Mouse (Mus musculus): ENCODE data around the gene Smpd4. TPM values are rescaled to one million over a fixed set of nuclear protein-coding genes. Genes with fewer than 3 reads are reported as not detected.

The Smpd4 gene
- total and polyA plus RNA-seq, 2 experiments: 3.6 to 26.9 TPM

- no peaks in the 10 kb centered on the region for H3K36me3 ChIP-seq (ENCODE audit: control insufficient read depth, insufficient read depth, low read length)
- no peak overlapping the region for H3K9ac ChIP-seq (ENCODE audit: low read depth, low read length)
- no peaks in the 10 kb centered on the region for H3K27me3 ChIP-seq (ENCODE audit: control insufficient read depth, insufficient read depth, low read length)
- TF ChIP-seq CTCF (IDR thresholded peaks at IDR 0.05; ENCODE audit: low read depth, low read length) (no peak), POLR2A (IDR thresholded peaks at IDR 0.05; ENCODE audit: extremely low read depth, insufficient read depth, low read length) (no peak)
- WGBS: 81% methylated on average over 5 of the region's 5 CpGs
- no peak overlapping the region for H3K4me3 ChIP-seq (ENCODE audit: insufficient read depth, low read depth, low read length)
- peaks cover 3% of the 10 kb centered on the region; the same call in 1 of the 2 replicates for H3K79me2 ChIP-seq (ENCODE audit: control insufficient read depth, insufficient read depth, low read length)
- H3K27ac ChIP-seq (replicated peaks; ENCODE audit: insufficient read depth, low read depth, low read length): no peak overlapping the region
- DNase-seq (ENCODE audit: extremely low read depth, low read depth, low spot score): no peak
- no peaks in the 10 kb centered on the region for H3K4me1 ChIP-seq (ENCODE audit: control insufficient read depth, insufficient read depth, low read length)
Measured at GRCm38 (mm10) chr16:17616212-17616611, 2.9 kb upstream of the Smpd4 start.

GRCm38 (mm10) chr16:17617922-17618565, 1.1 kb upstream of the Smpd4 start:
- Histone ChIP-seq H3K79me2 (ENCODE audit: control insufficient read depth, insufficient read depth, low read length) (peaks cover 3% of the 10 kb centered on the region; the same call in 1 of the 2 replicates), H3K9ac (ENCODE audit: low read depth, low read length) (no peak overlapping the region), H3K4me1 (ENCODE audit: control insufficient read depth, insufficient read depth, low read length) (no peaks in the 10 kb centered on the region), H3K36me3 (ENCODE audit: control insufficient read depth, insufficient read depth, low read length) (no peaks in the 10 kb centered on the region; the same call in 1 of the 2 replicates), H3K27ac (replicated peaks; ENCODE audit: insufficient read depth, low read depth, low read length) (no peak overlapping the region), H3K4me3 (ENCODE audit: insufficient read depth, low read depth, low read length) (no peak overlapping the region), H3K27me3 (ENCODE audit: control insufficient read depth, insufficient read depth, low read length) (no peaks in the 10 kb centered on the region)
- WGBS: 21% methylated on average over 13 of the region's 13 CpGs
- TF ChIP-seq CTCF (IDR thresholded peaks at IDR 0.05; ENCODE audit: low read depth, low read length) (peak; percentile 81), POLR2A (IDR thresholded peaks at IDR 0.05; ENCODE audit: extremely low read depth, insufficient read depth, low read length) (no peak)
- DNase-seq (ENCODE audit: extremely low read depth, low read depth, low spot score): peak; percentile 30

GRCm38 (mm10) chr16:17621936-17622335, 2.8 kb downstream of the Smpd4 start:
- DNase-seq (ENCODE audit: extremely low read depth, low read depth, low spot score): no peak
- 100% methylated on average over 1 of the region's 1 CpGs for WGBS
- peaks cover 3% of the 10 kb centered on the region; the same call in 1 of the 2 replicates for H3K79me2 ChIP-seq (ENCODE audit: control insufficient read depth, insufficient read depth, low read length)
- no peaks in the 10 kb centered on the region for H3K27me3 ChIP-seq (ENCODE audit: control insufficient read depth, insufficient read depth, low read length)
- peaks cover 10% of the 10 kb centered on the region; the same call in 1 of the 2 replicates for H3K36me3 ChIP-seq (ENCODE audit: control insufficient read depth, insufficient read depth, low read length)
- no peak overlapping the region for H3K9ac ChIP-seq (ENCODE audit: low read depth, low read length)
- no peak overlapping the region for H3K4me3 ChIP-seq (ENCODE audit: insufficient read depth, low read depth, low read length)
- H3K4me1 ChIP-seq (ENCODE audit: control insufficient read depth, insufficient read depth, low read length): no peaks in the 10 kb centered on the region
- TF ChIP-seq CTCF (IDR thresholded peaks at IDR 0.05; ENCODE audit: low read depth, low read length) (no peak), POLR2A (IDR thresholded peaks at IDR 0.05; ENCODE audit: extremely low read depth, insufficient read depth, low read length) (no peak)
- no peak overlapping the region for H3K27ac ChIP-seq (replicated peaks; ENCODE audit: insufficient read depth, low read depth, low read length)

GRCm38 (mm10) chr16:17625488-17626268, 6.5 kb downstream of the Smpd4 start:
- Histone ChIP-seq H3K9ac (ENCODE audit: low read depth, low read length) (no peak overlapping the region), H3K79me2 (ENCODE audit: control insufficient read depth, insufficient read depth, low read length) (no peaks in the 10 kb centered on the region), H3K36me3 (ENCODE audit: control insufficient read depth, insufficient read depth, low read length) (peaks cover 32% of the 10 kb centered on the region), H3K4me3 (ENCODE audit: insufficient read depth, low read depth, low read length) (no peak overlapping the region), H3K27me3 (ENCODE audit: control insufficient read depth, insufficient read depth, low read length) (no peaks in the 10 kb centered on the region), H3K4me1 (ENCODE audit: control insufficient read depth, insufficient read depth, low read length) (no peaks in the 10 kb centered on the region), H3K27ac (replicated peaks; ENCODE audit: insufficient read depth, low read depth, low read length) (no peak overlapping the region)
- no peak for DNase-seq (ENCODE audit: extremely low read depth, low read depth, low spot score)
- TF ChIP-seq POLR2A (IDR thresholded peaks at IDR 0.05; ENCODE audit: extremely low read depth, insufficient read depth, low read length) (no peak), CTCF (IDR thresholded peaks at IDR 0.05; ENCODE audit: low read depth, low read length) (peak; percentile 41; the same call in 1 of the 2 replicates)
- 79% methylated on average over 8 of the region's 8 CpGs for WGBS

GRCm38 (mm10) chr16:17626269-17626555, 7.1 kb downstream of the Smpd4 start:
- H3K36me3 ChIP-seq (ENCODE audit: control insufficient read depth, insufficient read depth, low read length): peaks cover 35% of the 10 kb centered on the region

GRCm38 (mm10) chr16:17632580-17632979, 13.4 kb downstream of the Smpd4 start:
- DNase-seq (ENCODE audit: extremely low read depth, low read depth, low spot score): no peak
- Histone ChIP-seq H3K9ac (ENCODE audit: low read depth, low read length) (no peak overlapping the region), H3K27ac (replicated peaks; ENCODE audit: insufficient read depth, low read depth, low read length) (no peak overlapping the region), H3K36me3 (ENCODE audit: control insufficient read depth, insufficient read depth, low read length) (peaks cover 28% of the 10 kb centered on the region), H3K27me3 (ENCODE audit: control insufficient read depth, insufficient read depth, low read length) (no peaks in the 10 kb centered on the region), H3K4me3 (ENCODE audit: insufficient read depth, low read depth, low read length) (no peak overlapping the region), H3K4me1 (ENCODE audit: control insufficient read depth, insufficient read depth, low read length) (no peaks in the 10 kb centered on the region), H3K79me2 (ENCODE audit: control insufficient read depth, insufficient read depth, low read length) (no peaks in the 10 kb centered on the region)
- no peak for TF ChIP-seq POLR2A (IDR thresholded peaks at IDR 0.05; ENCODE audit: extremely low read depth, insufficient read depth, low read length)
- TF ChIP-seq CTCF (IDR thresholded peaks at IDR 0.05; ENCODE audit: low read depth, low read length): no peak
- 98% methylated on average over 2 of the region's 2 CpGs for WGBS

More at GRCm38 (mm10) chr16:17626269-17626555, 7.1 kb downstream of the Smpd4 start:
- H3K9ac ChIP-seq (ENCODE audit: low read depth, low read length): no peak overlapping the region
- H3K4me3 ChIP-seq (ENCODE audit: insufficient read depth, low read depth, low read length): no peak overlapping the region
- no peaks in the 10 kb centered on the region for H3K4me1 ChIP-seq (ENCODE audit: control insufficient read depth, insufficient read depth, low read length)
- H3K27me3 ChIP-seq (ENCODE audit: control insufficient read depth, insufficient read depth, low read length): no peaks in the 10 kb centered on the region
- TF ChIP-seq CTCF (IDR thresholded peaks at IDR 0.05; ENCODE audit: low read depth, low read length) (no peak), POLR2A (IDR thresholded peaks at IDR 0.05; ENCODE audit: extremely low read depth, insufficient read depth, low read length) (no peak)
- no peak overlapping the region for H3K27ac ChIP-seq (replicated peaks; ENCODE audit: insufficient read depth, low read depth, low read length)
- no peak for DNase-seq (ENCODE audit: extremely low read depth, low read depth, low spot score)
- no peaks in the 10 kb centered on the region for H3K79me2 ChIP-seq (ENCODE audit: control insufficient read depth, insufficient read depth, low read length)
- WGBS: 97% methylated on average over 5 of the region's 5 CpGs

All from liver, adult 2 months (tissue).